Mouse (Mus musculus) cerebellum, postnatal 36 days (tissue): ENCODE results near the gene Nt5c3.

Source experiments
- DNase-seq, 2 experiments: peaks; one replicate each; pipeline ENCODE4 v3.0.0; 2021 to 2022; ENCODE audit warnings: mixed read lengths in 2 of 2

Gene Nt5c3

GRCm38 (mm10) chr6:56832830-56833229, 90.9 kb downstream of the Nt5c3 start:
- no peak for DNase-seq

GRCm38 (mm10) chr6:56832407-56832796, 91.3 kb downstream of the Nt5c3 start:
- no peak for DNase-seq
